Mouse (Mus musculus): ENCODE data around the gene Shroom3. TPM values are rescaled to one million over a fixed set of nuclear protein-coding genes. Genes with fewer than 3 reads are reported as not detected.

Shroom3 gene
- total and polyA plus RNA-seq, 3 experiments: not detected

DNA sequence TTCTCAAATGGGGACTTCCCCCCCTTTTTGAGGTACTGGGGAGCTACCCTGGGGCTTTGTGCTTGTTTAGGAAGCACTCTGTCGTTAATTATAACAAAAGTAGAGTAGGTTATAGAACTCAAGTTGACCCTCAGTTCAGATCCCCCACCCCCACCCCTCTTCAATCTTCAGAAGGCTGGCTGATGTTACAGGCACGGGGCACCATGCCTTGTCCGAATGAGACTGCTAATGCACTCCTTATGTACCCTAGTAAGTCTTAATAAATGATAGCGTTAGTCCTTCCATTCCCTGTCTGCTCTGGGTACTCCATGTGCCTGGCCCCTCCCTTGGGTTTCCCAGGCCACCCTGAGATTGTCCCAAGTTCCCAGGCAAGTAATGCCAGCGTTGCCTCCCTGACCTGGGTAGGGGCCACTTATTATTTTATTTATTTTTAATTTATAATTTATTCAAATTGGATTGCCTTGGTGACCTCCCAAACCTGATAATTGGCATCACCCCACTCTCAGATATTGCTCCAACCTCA is 315.3 kb downstream of the Shroom3 start:
- Histone ChIP-seq H3K4me1 (ENCODE audit: control insufficient read depth in 1 of 2, insufficient read depth in 2 of 2, low read length in 2 of 2) (peaks cover 0 to 5% of the 10 kb centered on the region in 2 experiments; a peak in 1 of 4 replicates), H3K9me3 (replicated peaks; ENCODE audit: insufficient read depth, low read length) (no peaks in the 10 kb centered on the region), H3K36me3 (ENCODE audit: control insufficient read depth in 1 of 2, insufficient read depth in 2 of 2, low read length in 2 of 2) (peaks cover 0 to 2% of the 10 kb centered on the region in 2 experiments; a peak in 1 of 4 replicates), H3K4me3 (ENCODE audit: control insufficient read depth in 1 of 2, insufficient read depth in 1 of 2, low read depth in 2 of 2, low read length in 2 of 2) (no peak overlapping the region), H3K27me3 (ENCODE audit: control insufficient read depth in 1 of 2, insufficient read depth in 2 of 2, low read length in 2 of 2) (no peaks in the 10 kb centered on the region), H3K9ac (ENCODE audit: control insufficient read depth, low read depth, low read length, poor library complexity, severe bottlenecking) (no peak overlapping the region), H3K27ac (ENCODE audit: control insufficient read depth, low read depth, low read length) (no peak overlapping the region), H3K79me2 (ENCODE audit: control insufficient read depth, insufficient read depth, low read length, poor library complexity) (no peaks in the 10 kb centered on the region)
- no peak for DNase-seq (ENCODE audit: low read depth, low spot score)
- no peak for TF ChIP-seq POLR2AphosphoS5 (IDR thresholded peaks at IDR 0.05; ENCODE audit: borderline replicate concordance, low read depth, low read length)
- TF ChIP-seq TAL1 (IDR thresholded peaks at IDR 0.05; ENCODE audit: low read length): no peak
- no peak for TF ChIP-seq EP300 (IDR thresholded peaks at IDR 0.05; ENCODE audit: low read depth in 1 of 2, low read length in 2 of 2)
- TF ChIP-seq MYC (IDR thresholded peaks at IDR 0.05; ENCODE audit: low read depth, low read length): no peak
- no peak for TF ChIP-seq GATA1 (IDR thresholded peaks at IDR 0.05; ENCODE audit: low read depth, low read length)
- TF ChIP-seq POLR2AphosphoS2 (IDR thresholded peaks at IDR 0.05; ENCODE audit: low read length): no peak
- no peak for TF ChIP-seq NELFE (IDR thresholded peaks at IDR 0.05; ENCODE audit: low read depth, low read length)
- no peak for TF ChIP-seq TCF12 (IDR thresholded peaks at IDR 0.05; ENCODE audit: low read depth, low read length)
- no peak for TF ChIP-seq JUND (IDR thresholded peaks at IDR 0.05; ENCODE audit: low read depth, low read length)
- TF ChIP-seq MAFK (IDR thresholded peaks at IDR 0.05; ENCODE audit: borderline replicate concordance, low read depth, low read length): no peak
- no peak for TF ChIP-seq RAD21 (IDR thresholded peaks at IDR 0.05; ENCODE audit: low read depth, low read length)
- no peak for TF ChIP-seq ZNF384 (IDR thresholded peaks at IDR 0.05; ENCODE audit: low read depth, low read length)
- no peak for TF ChIP-seq UBTF (IDR thresholded peaks at IDR 0.05; ENCODE audit: borderline replicate concordance, insufficient read depth, low read depth, low read length)
- TF ChIP-seq TBP (IDR thresholded peaks at IDR 0.05; ENCODE audit: low read depth, low read length): no peak
- TF ChIP-seq MEF2A (IDR thresholded peaks at IDR 0.05; ENCODE audit: extremely low read depth, insufficient replicate concordance, low read depth, low read length, poor library complexity, severe bottlenecking): no peak
- TF ChIP-seq GABPA (IDR thresholded peaks at IDR 0.05; ENCODE audit: low read depth, low read length): no peak
- no peak for TF ChIP-seq CHD2 (IDR thresholded peaks at IDR 0.05; ENCODE audit: low read length)

DNA sequence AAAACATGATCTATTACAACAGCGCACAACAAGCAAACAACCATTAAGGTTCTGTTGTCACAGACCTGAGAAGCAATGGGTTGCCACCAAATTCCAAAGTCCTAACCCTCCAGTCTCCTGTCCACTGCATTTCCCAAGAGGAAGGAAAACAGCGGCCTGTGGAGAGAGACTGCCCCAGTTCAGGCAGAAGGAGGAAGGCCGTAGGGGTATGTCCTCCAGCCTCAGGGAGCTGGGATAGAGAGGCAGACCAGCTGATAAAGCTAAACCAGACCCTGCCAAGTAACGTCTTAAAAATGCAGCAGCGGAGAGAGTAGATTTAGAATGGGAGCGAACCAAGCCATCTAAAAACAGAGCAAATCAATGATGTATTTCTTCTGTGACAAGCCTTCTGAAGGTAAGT is 316.8 kb downstream of the Shroom3 start:
- no peak overlapping the region for H3K4me3 ChIP-seq (ENCODE audit: control insufficient read depth in 1 of 2, insufficient read depth in 1 of 2, low read depth in 2 of 2, low read length in 2 of 2)
- H3K9me3 ChIP-seq (replicated peaks; ENCODE audit: insufficient read depth, low read length): no peaks in the 10 kb centered on the region
- no peak overlapping the region for H3K9ac ChIP-seq (ENCODE audit: control insufficient read depth, low read depth, low read length, poor library complexity, severe bottlenecking)
- H3K27ac ChIP-seq (ENCODE audit: control insufficient read depth, low read depth, low read length): no peak overlapping the region
- no peaks in the 10 kb centered on the region for H3K79me2 ChIP-seq (ENCODE audit: control insufficient read depth, insufficient read depth, low read length, poor library complexity)
- H3K4me1 ChIP-seq (ENCODE audit: control insufficient read depth in 1 of 2, insufficient read depth in 2 of 2, low read length in 2 of 2): no peaks in the 10 kb centered on the region
- no peak for DNase-seq (ENCODE audit: low read depth, low spot score)
- TF ChIP-seq POLR2A (IDR thresholded peaks at IDR 0.05; ENCODE audit: control insufficient read depth in 1 of 2, insufficient read depth in 1 of 2, low read depth in 1 of 2, low read length in 2 of 2, poor library complexity in 1 of 2): no peak
- no peak for TF ChIP-seq TCF12 (IDR thresholded peaks at IDR 0.05; ENCODE audit: low read depth, low read length)
- TF ChIP-seq UBTF (IDR thresholded peaks at IDR 0.05; ENCODE audit: borderline replicate concordance, insufficient read depth, low read depth, low read length): no peak
- no peak for TF ChIP-seq ELF1 (IDR thresholded peaks at IDR 0.05; ENCODE audit: low read depth, low read length)
- TF ChIP-seq MYC (IDR thresholded peaks at IDR 0.05; ENCODE audit: low read depth, low read length): no peak
- TF ChIP-seq TBP (IDR thresholded peaks at IDR 0.05; ENCODE audit: low read depth, low read length): no peak
- no peak for TF ChIP-seq HCFC1 (IDR thresholded peaks at IDR 0.05; ENCODE audit: low read depth, low read length)
- TF ChIP-seq MAZ (IDR thresholded peaks at IDR 0.05; ENCODE audit: low read depth, low read length): no peak
- TF ChIP-seq ZNF384 (IDR thresholded peaks at IDR 0.05; ENCODE audit: low read depth, low read length): no peak
- TF ChIP-seq TAL1 (IDR thresholded peaks at IDR 0.05; ENCODE audit: low read length): no peak
- no peak for TF ChIP-seq KAT2A (conservative IDR thresholded peaks at IDR 0.05; ENCODE audit: low read depth, low read length)
- TF ChIP-seq ZKSCAN1 (IDR thresholded peaks at IDR 0.05; ENCODE audit: low read depth, low read length): no peak
- TF ChIP-seq MAFK (IDR thresholded peaks at IDR 0.05; ENCODE audit: borderline replicate concordance, low read depth, low read length): no peak
- no peak for TF ChIP-seq POLR2AphosphoS2 (IDR thresholded peaks at IDR 0.05; ENCODE audit: low read length)
- H3K27me3 ChIP-seq (ENCODE audit: control insufficient read depth in 1 of 2, insufficient read depth in 2 of 2, low read length in 2 of 2): no peaks in the 10 kb centered on the region
- H3K36me3 ChIP-seq (ENCODE audit: control insufficient read depth in 1 of 2, insufficient read depth in 2 of 2, low read length in 2 of 2): no peaks in the 10 kb centered on the region
